Mouse (Mus musculus) C2C12 (cell line): ENCODE results near the gene Flnb.

Source experiments
- CEBPB ChIP-seq: IDR thresholded peaks from one replicate; pipeline ENCODE4 v1.6.1; 2011; ENCODE audit warnings: low read depth, mild to moderate bottlenecking, control low read depth, moderate library complexity
- CTCF ChIP-seq: IDR thresholded peaks from one replicate; pipeline ENCODE4 v1.5.1; 2011; ENCODE audit not compliant: control insufficient read depth, insufficient read depth, insufficient read length
- MAX ChIP-seq: IDR thresholded peaks from one replicate; pipeline ENCODE4 v1.6.1; 2011; ENCODE audit warnings: mild to moderate bottlenecking, control low read depth
- MYOD1 ChIP-seq: IDR thresholded peaks from one replicate; pipeline ENCODE4 v1.6.1; 2011; ENCODE audit warnings: low read depth; ENCODE audit not compliant: control insufficient read depth, insufficient read length
- MYOG ChIP-seq: IDR thresholded peaks from one replicate; pipeline ENCODE4 v1.6.1; 2011; ENCODE audit not compliant: control insufficient read depth, insufficient read length; ENCODE audit errors: extremely low read depth
- USF1 ChIP-seq: IDR thresholded peaks from one replicate; pipeline ENCODE4 v1.6.1; 2011; ENCODE audit warnings: low read depth, mild to moderate bottlenecking, control low read depth, moderate library complexity

- TF ChIP-seq MYOG = no peak
- TF ChIP-seq CTCF = peak; percentile 4
- no peak for TF ChIP-seq MYOD1
- no peak for TF ChIP-seq CEBPB
- no peak for TF ChIP-seq USF1
- no peak for TF ChIP-seq MAX
Observed at GRCm38 (mm10) chr14:7964219-7964889, 146.6 kb downstream of the Flnb start.
